Mouse (Mus musculus) heart, embryonic 12.5 days (tissue): ENCODE results near the gene Gas6. TPM values are rescaled to one million over a fixed set of nuclear protein-coding genes. Genes with fewer than 3 reads are reported as not detected.

Experiments used
- ATAC-seq: fragments of 200-750 bp; cut with Nextera tagmentation; 2 replicates; pipeline ENCODE4 v1.8.0; 2017; ENCODE audit warnings: moderate TSS enrichment, moderate library complexity; ENCODE audit not compliant: insufficient number of reproducible peaks, low FRiP score
- H3K27ac ChIP-seq: fragments of 300-500 bp; sonication (generic); 2 replicates; pipeline ENCODE4 v1.5.1; 2016; ENCODE audit warnings: mild to moderate bottlenecking, moderate library complexity; ENCODE audit not compliant: poor library complexity, severe bottlenecking
- H3K27me3 ChIP-seq: fragments of 300-500 bp; sonication (generic); replicated peaks from 2 replicates; pipeline ENCODE4 v1.6.1; 2016; ENCODE audit warnings: mild to moderate bottlenecking, moderate library complexity
- H3K36me3 ChIP-seq: fragments of 300-500 bp; sonication (generic); 2 replicates; pipeline ENCODE4 v1.6.1; 2016; ENCODE audit warnings: mild to moderate bottlenecking, moderate library complexity
- H3K4me1 ChIP-seq: fragments of 300-500 bp; sonication (generic); replicated peaks from 2 replicates; pipeline ENCODE4 v1.6.1; 2016; ENCODE audit warnings: mild to moderate bottlenecking
- H3K4me2 ChIP-seq: fragments of 300-500 bp; sonication (generic); 2 replicates; pipeline ENCODE4 v1.6.1; 2016; ENCODE audit warnings: mild to moderate bottlenecking, moderate library complexity
- H3K4me3 ChIP-seq: fragments of 300-500 bp; sonication (generic); 2 replicates; pipeline ENCODE4 v1.5.1; 2016; ENCODE audit warnings: mild to moderate bottlenecking
- H3K9ac ChIP-seq: fragments of 300-500 bp; sonication (generic); 2 replicates; pipeline ENCODE4 v1.6.1; 2016; ENCODE audit warnings: mild to moderate bottlenecking, moderate library complexity
- H3K9me3 ChIP-seq: fragments of 300-500 bp; sonication (generic); replicated peaks from 2 replicates; pipeline ENCODE4 v1.6.1; 2016; ENCODE audit warnings: mild to moderate bottlenecking, moderate library complexity
- WGBS: fragments of 180-500 bp; shearing (Covaris S2); methylation state at CpG from one replicate; pipeline ENCODE4 v1.1.7; 2016; 5-methylcytosine and 5-hydroxymethylcytosine counted together
- polyA plus RNA-seq: library from polyadenylated mRNA; unstranded; fragments of >200 nt; fragmentation: Nextera tagmentation; extraction: Ambion mirVana; gene quantifications from 2 replicates; pipeline ENCODE4 v1.2.1, GENCODE M21; 2016

Gas6 gene
- polyA plus RNA-seq, 1 experiment from 2014 or later, result 60.7 TPM

GRCm38 (mm10) chr8:13436052-13436451 is 58.2 kb downstream of the Gas6 start:
- Histone ChIP-seq H3K4me1 (no peaks in the 10 kb centered on the region), H3K9me3 (no peaks in the 10 kb centered on the region), H3K27ac (no peak overlapping the region), H3K36me3 (no peaks in the 10 kb centered on the region), H3K27me3 (peaks cover 58% of the 10 kb centered on the region), H3K9ac (no peak overlapping the region), H3K4me2 (no peak overlapping the region), H3K4me3 (no peak overlapping the region)
- ATAC-seq, result no peak
- WGBS, result 10% methylated on average over 8 of the region's 8 CpGs

DNA sequence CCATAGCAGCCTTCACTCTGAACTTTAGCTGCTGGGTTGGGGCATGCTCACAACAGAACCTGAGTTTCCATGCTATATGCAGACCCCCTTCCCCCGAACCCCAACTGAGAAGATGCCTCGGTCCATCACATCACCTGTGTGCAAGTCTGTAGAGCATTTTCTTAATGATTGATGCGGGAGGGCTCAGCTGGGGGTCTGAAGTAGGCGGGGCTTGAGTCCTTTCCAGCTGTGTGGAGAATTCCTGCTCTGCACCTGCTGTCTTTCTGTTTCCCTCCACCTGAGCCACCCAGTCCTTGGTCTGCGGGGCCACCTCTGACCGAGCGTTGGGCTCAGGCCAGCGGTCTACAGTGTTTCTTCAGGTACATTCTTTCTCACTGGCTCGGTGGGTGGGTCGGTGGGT is 59.4 kb downstream of the Gas6 start, which contains the start of gene Tmem255b:
Gene Tmem255b, plus strand, starts transcription at position 301 of the 400 bp plus-strand sequence.
- H3K36me3 ChIP-seq, result no peaks in the 10 kb centered on the region
- H3K9ac ChIP-seq, result no peak within 1 kb of the TSS
- no peaks in the 10 kb centered on the region for H3K9me3 ChIP-seq
- no peaks in the 10 kb centered on the region for H3K4me1 ChIP-seq
- no peak within 1 kb of the TSS for H3K4me3 ChIP-seq
- ATAC-seq, result no peak
- 25% methylated on average over 10 of the region's 10 CpGs for WGBS
- H3K27me3 ChIP-seq, result peaks cover 58% of the 10 kb centered on the region
- no peak within 1 kb of the TSS for H3K27ac ChIP-seq
- H3K4me2 ChIP-seq, result no peak within 1 kb of the TSS

DNA sequence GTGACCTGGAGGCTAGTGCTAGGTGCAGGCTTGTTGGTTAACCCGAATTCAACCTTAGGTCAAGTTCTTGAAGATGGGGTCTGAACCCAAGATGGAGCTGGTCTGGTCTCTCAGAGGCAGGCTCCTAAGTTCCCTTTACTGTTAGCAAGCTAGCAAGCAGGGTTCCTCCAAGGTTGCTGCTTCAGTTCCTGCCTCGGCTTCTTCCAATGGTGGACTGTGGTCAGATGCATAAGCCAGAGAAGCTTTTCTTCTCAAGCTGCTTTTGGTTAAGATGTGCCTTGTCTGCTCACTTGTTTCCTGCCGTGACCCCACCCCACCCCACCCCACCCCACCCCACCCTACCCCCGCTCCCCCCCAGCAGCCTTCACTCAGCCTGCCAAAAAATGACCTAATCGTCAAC is 61.2 kb downstream of the Gas6 start:
- WGBS, result 62% methylated on average over 5 of the region's 5 CpGs
- H3K9ac ChIP-seq, result no peak overlapping the region
- no peak overlapping the region for H3K4me3 ChIP-seq
- H3K27me3 ChIP-seq, result peaks cover 51% of the 10 kb centered on the region
- no peaks in the 10 kb centered on the region for H3K9me3 ChIP-seq
- no peaks in the 10 kb centered on the region for H3K4me1 ChIP-seq
- H3K36me3 ChIP-seq, result no peaks in the 10 kb centered on the region
- no peak for ATAC-seq
- no peak overlapping the region for H3K27ac ChIP-seq
- H3K4me2 ChIP-seq, result no peak overlapping the region

GRCm38 (mm10) chr8:13430866-13431265 is 63.4 kb downstream of the Gas6 start:
- Histone ChIP-seq H3K4me3 (no peak overlapping the region), H3K36me3 (no peaks in the 10 kb centered on the region), H3K9me3 (no peaks in the 10 kb centered on the region), H3K9ac (no peak overlapping the region), H3K27ac (no peak overlapping the region), H3K27me3 (peaks cover 28% of the 10 kb centered on the region), H3K4me2 (no peak overlapping the region), H3K4me1 (0 out of 2 replicates have a peak, but pooled peaks cover 4% of the 10 kb centered on the region)
- ATAC-seq, result no peak

GRCm38 (mm10) chr8:13430412-13430811 is 63.9 kb downstream of the Gas6 start:
- no peak overlapping the region for H3K27ac ChIP-seq
- 0 out of 2 replicates have a peak, but pooled peaks cover 4% of the 10 kb centered on the region for H3K4me1 ChIP-seq
- no peak for ATAC-seq
- no peak overlapping the region for H3K4me2 ChIP-seq
- peaks cover 24% of the 10 kb centered on the region for H3K27me3 ChIP-seq
- H3K9ac ChIP-seq, result no peak overlapping the region
- H3K4me3 ChIP-seq, result no peak overlapping the region
- H3K9me3 ChIP-seq, result no peaks in the 10 kb centered on the region
- 75% methylated on average over 7 of the region's 7 CpGs for WGBS
- H3K36me3 ChIP-seq, result no peaks in the 10 kb centered on the region

DNA sequence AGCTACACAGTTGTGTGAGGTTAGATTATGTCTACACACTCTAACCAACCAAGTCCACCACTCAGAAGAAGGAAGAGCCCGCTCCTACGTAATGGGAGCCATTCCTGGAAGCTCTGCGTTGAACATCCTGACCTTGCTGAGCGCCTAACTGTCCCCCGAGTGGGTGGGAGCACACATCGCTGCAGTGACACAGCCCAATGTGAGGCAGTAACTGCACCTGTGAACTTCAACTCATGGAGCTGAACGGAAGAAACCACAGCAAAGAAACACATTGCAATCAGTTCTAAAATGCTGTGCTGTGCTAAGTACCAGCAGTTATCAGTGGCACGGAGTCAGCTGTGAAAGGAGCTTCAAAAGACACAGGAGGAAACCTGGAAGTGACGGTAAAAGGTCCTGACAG is 66.1 kb downstream of the Gas6 start:
- Histone ChIP-seq H3K27me3 (peaks cover 1% of the 10 kb centered on the region; the same call in 1 of the 2 replicates), H3K9ac (no peak overlapping the region), H3K27ac (no peak overlapping the region), H3K9me3 (no peaks in the 10 kb centered on the region), H3K4me1 (0 out of 2 replicates have a peak, but pooled peaks cover 4% of the 10 kb centered on the region), H3K4me3 (no peak overlapping the region), H3K4me2 (no peak overlapping the region), H3K36me3 (no peaks in the 10 kb centered on the region)
- no peak for ATAC-seq
- 78% methylated on average over 9 of the region's 9 CpGs for WGBS

GRCm38 (mm10) chr8:13427351-13427750 is 66.9 kb downstream of the Gas6 start:
- 0 out of 2 replicates have a peak, but pooled peaks cover 4% of the 10 kb centered on the region for H3K4me1 ChIP-seq
- H3K27ac ChIP-seq, result no peak overlapping the region
- WGBS, result 58% methylated on average over 6 of the region's 6 CpGs
- no peaks in the 10 kb centered on the region for H3K36me3 ChIP-seq
- ATAC-seq, result no peak
- no peak overlapping the region for H3K9ac ChIP-seq
- no peak overlapping the region for H3K4me2 ChIP-seq
- H3K9me3 ChIP-seq, result no peaks in the 10 kb centered on the region
- no peaks in the 10 kb centered on the region; the same call in 1 of the 2 replicates for H3K27me3 ChIP-seq
- no peak overlapping the region for H3K4me3 ChIP-seq

- no peak overlapping the region for H3K27ac ChIP-seq
- H3K9ac ChIP-seq, result no peak overlapping the region
- 86% methylated on average over 6 of the region's 6 CpGs for WGBS
- H3K4me1 ChIP-seq, result no peaks in the 10 kb centered on the region
- no peaks in the 10 kb centered on the region for H3K9me3 ChIP-seq
- 0 out of 2 replicates have a peak, but pooled peaks cover 2% of the 10 kb centered on the region for H3K27me3 ChIP-seq
- no peak overlapping the region for H3K4me2 ChIP-seq
- no peak for ATAC-seq
- no peaks in the 10 kb centered on the region for H3K36me3 ChIP-seq
- H3K4me3 ChIP-seq, result no peak overlapping the region
Measured at GRCm38 (mm10) chr8:13420970-13421369, 73.3 kb downstream of the Gas6 start.

DNA sequence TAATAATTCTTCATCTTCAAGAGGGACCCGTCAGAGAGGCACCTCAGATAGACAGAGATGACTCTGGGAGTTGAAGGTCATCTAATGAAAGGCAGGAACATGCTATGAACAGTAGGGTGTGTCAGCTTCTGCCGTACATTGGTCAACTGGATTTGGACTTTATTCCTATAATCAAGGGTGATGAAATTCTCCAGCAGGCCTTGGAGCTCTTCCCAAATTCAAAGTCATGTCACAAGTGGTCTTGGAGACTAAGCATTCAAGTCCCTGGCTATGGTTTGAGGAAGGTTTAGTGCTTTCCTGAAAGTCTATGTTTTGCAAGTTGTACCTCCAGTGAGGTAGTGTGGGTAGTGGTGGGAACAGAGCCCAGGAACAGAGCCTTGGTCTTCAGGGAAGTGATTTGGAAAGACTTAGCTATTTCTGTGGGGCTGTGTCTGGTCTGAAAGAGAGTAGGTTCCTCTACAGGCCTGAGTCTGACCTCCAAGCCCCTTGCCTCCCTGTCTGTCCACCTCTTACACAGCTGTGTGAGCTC is 75.1 kb downstream of the Gas6 start:
- Histone ChIP-seq H3K4me1 (no peaks in the 10 kb centered on the region), H3K9me3 (no peaks in the 10 kb centered on the region), H3K36me3 (no peaks in the 10 kb centered on the region), H3K4me3 (no peak overlapping the region), H3K4me2 (no peak overlapping the region), H3K27ac (no peak overlapping the region), H3K27me3 (peaks cover 14% of the 10 kb centered on the region), H3K9ac (no peak overlapping the region)
- no peak for ATAC-seq
- 69% methylated on average over 2 of the region's 2 CpGs for WGBS

- Histone ChIP-seq H3K27me3 (peaks cover 28% of the 10 kb centered on the region), H3K4me1 (no peaks in the 10 kb centered on the region), H3K4me2 (no peak overlapping the region), H3K9me3 (no peaks in the 10 kb centered on the region), H3K27ac (no peak overlapping the region), H3K9ac (no peak overlapping the region), H3K36me3 (no peaks in the 10 kb centered on the region), H3K4me3 (no peak overlapping the region)
- no peak for ATAC-seq
- WGBS, result 69% methylated on average over 10 of the region's 10 CpGs
Measured at GRCm38 (mm10) chr8:13415879-13416278, 78.4 kb downstream of the Gas6 start.
